Mouse (Mus musculus) hindbrain, postnatal 0 days (tissue): ENCODE data around the gene Phlpp1. TPM values are rescaled to one million over a fixed set of nuclear protein-coding genes. Genes with fewer than 3 reads are reported as not detected.

ENCODE experiments used
- ATAC-seq: fragments of 200-750 bp; cut with Nextera tagmentation; 2 replicates; pipeline ENCODE4 v1.8.0; 2017; ENCODE audit warnings: mild to moderate bottlenecking, moderate TSS enrichment, moderate library complexity
- DNase-seq: peaks from one replicate; pipeline ENCODE4 v3.0.0-alpha.2; 2015; ENCODE audit warnings: low spot score
- H3K27ac ChIP-seq: fragments of 300-500 bp; sonication (generic); 2 replicates; pipeline ENCODE4 v1.5.1; 2014; ENCODE audit warnings: mild to moderate bottlenecking
- H3K27me3 ChIP-seq: fragments of 300-500 bp; sonication (generic); 2 replicates; pipeline ENCODE4 v1.6.1; 2014; ENCODE audit warnings: low read length, mixed read lengths; ENCODE audit not compliant: insufficient read depth
- H3K36me3 ChIP-seq: fragments of 300-500 bp; sonication (generic); 2 replicates; pipeline ENCODE4 v1.6.1; 2014; ENCODE audit warnings: low read length, mixed read lengths; ENCODE audit not compliant: insufficient read depth
- H3K4me1 ChIP-seq: fragments of 300-500 bp; sonication (generic); 2 replicates; pipeline ENCODE4 v1.6.1; 2014; ENCODE audit warnings: antibody characterized with exemption, low read length, mixed read lengths; ENCODE audit not compliant: insufficient read depth
- H3K4me2 ChIP-seq: fragments of 300-500 bp; sonication (generic); 2 replicates; pipeline ENCODE4 v1.6.1; 2014; ENCODE audit warnings: low read depth, mild to moderate bottlenecking, low read length, moderate library complexity, mixed read lengths
- H3K4me3 ChIP-seq: fragments of 300-500 bp; sonication (generic); 2 replicates; pipeline ENCODE4 v1.5.1; 2014; ENCODE audit warnings: low read length
- H3K9ac ChIP-seq: fragments of 300-500 bp; sonication (generic); replicated peaks from 2 replicates; pipeline ENCODE4 v1.6.1; 2014; ENCODE audit warnings: mild to moderate bottlenecking, low read length, moderate library complexity, mixed read lengths
- H3K9me3 ChIP-seq: fragments of 300-500 bp; sonication (generic); 2 replicates; pipeline ENCODE4 v1.6.1; 2016; ENCODE audit warnings: low read length, mixed read lengths
- CTCF ChIP-seq: IDR thresholded peaks from 2 replicates; pipeline ENCODE4 v1.5.1; 2016; ENCODE audit warnings: antibody characterized with exemption, control low read depth, low read depth
- WGBS: fragments of 180-500 bp; shearing (Covaris S2); extraction: QIAGEN DNeasy Blood & Tissue Kit; methylation state at CpG from one replicate; pipeline ENCODE4 v1.1.7; 2014; 5-methylcytosine and 5-hydroxymethylcytosine counted together
- polyA plus RNA-seq: library from polyadenylated mRNA; unstranded; fragments of >200 nt; fragmentation: Nextera tagmentation; extraction: Ambion mirVana; gene quantifications from 2 replicates; pipeline ENCODE4 v1.2.1, GENCODE M21; 2015
- total RNA-seq: library from RNA; depleted of rRNA; stranded (reverse); fragments of >200 nt; gene quantifications from 2 replicates; pipeline ENCODE4 v1.2.3, GENCODE M21; 2014

Gene Phlpp1
- total and polyA plus RNA-seq, 2 experiments from 2014 or later, result 6.0 to 38.0 TPM

- Histone ChIP-seq H3K4me2 (peak overlapping the region; percentile 35), H3K9ac (no peak overlapping the region), H3K27me3 (no peaks in the 10 kb centered on the region), H3K4me1 (peaks cover 17% of the 10 kb centered on the region; the same call in 1 of the 2 replicates), H3K4me3 (no peak overlapping the region), H3K9me3 (no peaks in the 10 kb centered on the region), H3K36me3 (no peaks in the 10 kb centered on the region), H3K27ac (peak overlapping the region; percentile 83)
- TF ChIP-seq CTCF, result no peak
- ATAC-seq (peak; percentile 92), DNase-seq (peak; percentile 85)
- WGBS, result 9% methylated on average over 2 of the region's 2 CpGs
These were observed 28.1 kb downstream of the Phlpp1 start for GRCm38 (mm10) chr1:106199686-106200085.

- TF ChIP-seq CTCF, result no peak
- H3K4me2 ChIP-seq, result no peak overlapping the region
- WGBS, result 100% methylated on average over 1 of the region's 1 CpGs
- H3K27me3 ChIP-seq, result no peaks in the 10 kb centered on the region
- no peaks in the 10 kb centered on the region for H3K36me3 ChIP-seq
- no peak overlapping the region for H3K9ac ChIP-seq
- DNase-seq (no peak), ATAC-seq (no peak)
- H3K27ac ChIP-seq, result peak overlapping the region; percentile 7; the same call in 1 of the 2 replicates
- H3K4me1 ChIP-seq, result peaks cover 17% of the 10 kb centered on the region; the same call in 1 of the 2 replicates
- H3K9me3 ChIP-seq, result no peaks in the 10 kb centered on the region
- no peak overlapping the region for H3K4me3 ChIP-seq
These were observed 29.5 kb downstream of the Phlpp1 start for GRCm38 (mm10) chr1:106201025-106201424.

GRCm38 (mm10) chr1:106201929-106202328, 30.4 kb downstream of the Phlpp1 start:
- ATAC-seq (no peak), DNase-seq (no peak)
- TF ChIP-seq CTCF, result no peak
- no peak overlapping the region for H3K4me2 ChIP-seq
- no peaks in the 10 kb centered on the region for H3K27me3 ChIP-seq
- H3K4me3 ChIP-seq, result no peak overlapping the region
- no peak overlapping the region for H3K9ac ChIP-seq
- no peaks in the 10 kb centered on the region for H3K9me3 ChIP-seq
- no peak overlapping the region for H3K27ac ChIP-seq
- 40% methylated on average over 4 of the region's 4 CpGs for WGBS
- H3K4me1 ChIP-seq, result peaks cover 17% of the 10 kb centered on the region; the same call in 1 of the 2 replicates
- no peaks in the 10 kb centered on the region for H3K36me3 ChIP-seq

GRCm38 (mm10) chr1:106203942-106204341, 32.4 kb downstream of the Phlpp1 start:
- DNase-seq, result no peak
- H3K9ac ChIP-seq, result no peak overlapping the region
- 63% methylated on average over 3 of the region's 3 CpGs for WGBS
- TF ChIP-seq CTCF, result no peak
- no peak overlapping the region for H3K4me2 ChIP-seq
- no peak overlapping the region for H3K4me3 ChIP-seq
- ATAC-seq, result no peak
- H3K4me1 ChIP-seq, result peaks cover 17% of the 10 kb centered on the region; the same call in 1 of the 2 replicates
- H3K9me3 ChIP-seq, result no peaks in the 10 kb centered on the region
- no peaks in the 10 kb centered on the region for H3K36me3 ChIP-seq
- no peaks in the 10 kb centered on the region for H3K27me3 ChIP-seq
- no peak overlapping the region for H3K27ac ChIP-seq

- Histone ChIP-seq H3K9ac (no peak overlapping the region), H3K4me3 (no peak overlapping the region), H3K27me3 (no peaks in the 10 kb centered on the region), H3K27ac (no peak overlapping the region), H3K4me1 (peaks cover 17% of the 10 kb centered on the region; the same call in 1 of the 2 replicates), H3K9me3 (no peaks in the 10 kb centered on the region), H3K4me2 (no peak overlapping the region), H3K36me3 (no peaks in the 10 kb centered on the region)
- DNase-seq (no peak), ATAC-seq (no peak)
- TF ChIP-seq CTCF, result no peak
- 29% methylated on average over 3 of the region's 3 CpGs for WGBS
These were observed 32.8 kb downstream of the Phlpp1 start for GRCm38 (mm10) chr1:106204350-106204749.

GRCm38 (mm10) chr1:106208581-106208980, 37.0 kb downstream of the Phlpp1 start:
- no peak overlapping the region for H3K9ac ChIP-seq
- no peak for ATAC-seq
- H3K27ac ChIP-seq, result no peak overlapping the region
- no peak for DNase-seq
- no peaks in the 10 kb centered on the region for H3K27me3 ChIP-seq
- H3K4me3 ChIP-seq, result no peak overlapping the region
- no peak overlapping the region for H3K4me2 ChIP-seq
- no peak for TF ChIP-seq CTCF
- H3K9me3 ChIP-seq, result no peaks in the 10 kb centered on the region
- peaks cover 12% of the 10 kb centered on the region; the same call in 1 of the 2 replicates for H3K4me1 ChIP-seq
- 74% methylated on average over 5 of the region's 5 CpGs for WGBS
- H3K36me3 ChIP-seq, result no peaks in the 10 kb centered on the region

GRCm38 (mm10) chr1:106210461-106210860, 38.9 kb downstream of the Phlpp1 start:
- no peaks in the 10 kb centered on the region for H3K9me3 ChIP-seq
- H3K36me3 ChIP-seq, result no peaks in the 10 kb centered on the region
- no peak overlapping the region for H3K9ac ChIP-seq
- H3K4me3 ChIP-seq, result no peak overlapping the region
- no peak for TF ChIP-seq CTCF
- no peak for DNase-seq
- 86% methylated on average over 3 of the region's 3 CpGs for WGBS
- H3K27me3 ChIP-seq, result no peaks in the 10 kb centered on the region
- ATAC-seq, result no peak
- H3K4me2 ChIP-seq, result no peak overlapping the region
- peaks cover 4% of the 10 kb centered on the region; the same call in 1 of the 2 replicates for H3K4me1 ChIP-seq
- no peak overlapping the region for H3K27ac ChIP-seq
